Mouse (Mus musculus) limb, embryonic 14.5 days (tissue): ENCODE measurements around the gene Atxn7l3. TPM values are rescaled to one million over a fixed set of nuclear protein-coding genes. Genes with fewer than 3 reads are reported as not detected.

Source experiments
- ATAC-seq: fragments of 200-750 bp; cut with Nextera tagmentation; 2 replicates; pipeline ENCODE4 v1.8.0; 2017; ENCODE audit warnings: low read depth, moderate number of reproducible peaks, moderate TSS enrichment; ENCODE audit not compliant: low FRiP score
- DNase-seq: peaks from one replicate; pipeline ENCODE4 v3.0.0-alpha.2; 2015; ENCODE audit warnings: low spot score
- H3K27ac ChIP-seq: fragments of 300-500 bp; sonication (generic); replicated peaks from 2 replicates; pipeline ENCODE4 v1.5.1; 2014; ENCODE audit warnings: low read depth, mild to moderate bottlenecking, low read length, moderate library complexity, mixed read lengths
- H3K27me3 ChIP-seq: fragments of 300-500 bp; sonication (generic); 2 replicates; pipeline ENCODE4 v1.6.1; 2014; ENCODE audit warnings: low read length, mixed read lengths; ENCODE audit not compliant: control insufficient read depth, insufficient read depth
- H3K36me3 ChIP-seq: fragments of 300-500 bp; sonication (generic); 2 replicates; pipeline ENCODE4 v1.6.1; 2014; ENCODE audit warnings: mild to moderate bottlenecking, low read length, moderate library complexity, mixed read lengths; ENCODE audit not compliant: control insufficient read depth, insufficient read depth
- H3K4me1 ChIP-seq: fragments of 300-500 bp; sonication (generic); 2 replicates; pipeline ENCODE4 v1.6.1; 2014; ENCODE audit warnings: antibody characterized with exemption, low read length, mixed read lengths; ENCODE audit not compliant: control insufficient read depth, insufficient read depth
- H3K4me2 ChIP-seq: fragments of 300-500 bp; sonication (generic); replicated peaks from 2 replicates; pipeline ENCODE4 v1.6.1; 2014; ENCODE audit warnings: low read depth, mild to moderate bottlenecking, low read length, moderate library complexity; ENCODE audit not compliant: severe bottlenecking
- H3K4me3 ChIP-seq: fragments of 300-500 bp; sonication (generic); replicated peaks from 2 replicates; pipeline ENCODE4 v1.5.1; 2014; ENCODE audit warnings: low read length
- H3K9ac ChIP-seq: fragments of 300-500 bp; sonication (generic); 2 replicates; pipeline ENCODE4 v1.6.1; 2014; ENCODE audit warnings: mild to moderate bottlenecking, low read depth, low read length, moderate library complexity; ENCODE audit not compliant: severe bottlenecking
- H3K9me3 ChIP-seq: fragments of 300-500 bp; sonication (generic); 2 replicates; pipeline ENCODE4 v1.6.1; 2016; ENCODE audit warnings: low read length; ENCODE audit not compliant: control insufficient read depth
- POLR2A ChIP-seq: fragments of 200-500 bp; IDR thresholded peaks from 2 replicates; pipeline ENCODE4 v1.8.0; 2012; ENCODE audit warnings: inconsistent platforms, mild to moderate bottlenecking, moderate library complexity, borderline replicate concordance; ENCODE audit not compliant: insufficient read depth, insufficient read length; ENCODE audit errors: extremely low read depth
- WGBS: fragments of 180-500 bp; shearing (Covaris S2); extraction: QIAGEN DNeasy Blood & Tissue Kit; methylation state at CpG from one replicate; pipeline ENCODE4 v1.1.7; 2014; 5-methylcytosine and 5-hydroxymethylcytosine counted together
- polyA plus RNA-seq, 2 experiments: library from polyadenylated mRNA; depleted of rRNA in 1 of 2; stranded (reverse) in 1 of 2; unstranded in 1 of 2; fragments of >200 nt; fragmentation: Nextera tagmentation in 1 of 2; extraction: Ambion mirVana in 1 of 2; gene quantifications; 2 replicates each; pipeline versions ENCODE4 v1.2.1 to v1.2.3; 2012 to 2014

Atxn7l3 gene
- polyA plus RNA-seq, 2 experiments, result 21.0 to 72.1 TPM

DNA sequence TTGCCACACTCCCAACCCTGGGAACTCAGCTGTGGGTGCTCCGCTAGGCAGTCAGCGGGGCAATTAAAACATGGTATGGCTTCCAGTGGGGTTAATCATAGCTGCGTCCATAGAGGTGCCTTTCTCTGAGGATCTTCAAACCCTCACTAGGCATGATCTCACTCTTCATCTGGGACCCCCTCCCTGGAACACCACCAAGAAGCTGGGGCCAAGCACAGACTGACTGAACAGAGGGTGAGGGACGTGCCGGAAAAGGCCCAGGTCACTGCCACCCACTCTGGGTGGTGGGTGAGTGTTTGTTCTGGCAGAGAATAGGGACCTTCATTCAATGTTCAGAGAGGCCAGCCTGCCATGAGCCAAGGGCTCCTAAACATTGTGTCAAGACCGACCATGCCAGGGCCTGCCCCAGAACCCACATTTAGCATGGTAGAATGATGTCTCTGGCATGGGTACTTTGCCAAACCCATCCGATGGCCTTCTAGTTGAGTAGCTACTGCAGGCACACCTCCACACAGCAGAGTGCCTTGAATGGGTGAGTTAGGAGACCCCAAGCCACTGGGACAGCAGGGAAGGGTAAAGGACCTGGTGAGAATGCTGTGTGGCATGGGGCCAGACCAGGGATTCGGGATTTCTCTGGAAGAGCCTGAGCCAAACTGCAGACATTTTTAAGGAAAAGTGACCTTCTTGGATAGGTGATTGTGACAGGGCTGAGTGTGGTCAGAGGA lies 29.6 kb downstream of the Atxn7l3 start:
- H3K4me2 ChIP-seq, result no peak overlapping the region
- no peak overlapping the region for H3K27ac ChIP-seq
- ATAC-seq (no peak), DNase-seq (no peak)
- no peaks in the 10 kb centered on the region for H3K27me3 ChIP-seq
- peak overlapping the region; percentile 25; the same call in 1 of the 2 replicates for H3K9ac ChIP-seq
- no peak overlapping the region for H3K4me3 ChIP-seq
- peaks cover 7% of the 10 kb centered on the region; the same call in 1 of the 2 replicates for H3K4me1 ChIP-seq
- H3K9me3 ChIP-seq, result no peaks in the 10 kb centered on the region
- peaks cover 10% of the 10 kb centered on the region; the same call in 1 of the 2 replicates for H3K36me3 ChIP-seq
- no peak for TF ChIP-seq POLR2A
- 82% methylated on average over 8 of the region's 8 CpGs for WGBS

- Histone ChIP-seq H3K4me3 (no peak overlapping the region), H3K9ac (0 out of 2 replicates have a peak overlapping the region, but pooled peaks have one; percentile 6), H3K4me1 (peaks cover 7% of the 10 kb centered on the region; the same call in 1 of the 2 replicates), H3K9me3 (no peaks in the 10 kb centered on the region), H3K27me3 (no peaks in the 10 kb centered on the region), H3K36me3 (peaks cover 10% of the 10 kb centered on the region; the same call in 1 of the 2 replicates), H3K27ac (no peak overlapping the region), H3K4me2 (no peak overlapping the region)
- no peak for DNase-seq
- TF ChIP-seq POLR2A, result no peak
- 57% methylated on average over 12 of the region's 14 CpGs for WGBS
- no peak for ATAC-seq
These were observed 30.6 kb downstream of the Atxn7l3 start for GRCm38 (mm10) chr11:102265816-102266215.

- 96% methylated on average over 7 of the region's 7 CpGs for WGBS
These were observed 33.2 kb downstream of the Atxn7l3 start for GRCm38 (mm10) chr11:102263211-102263610.

DNA sequence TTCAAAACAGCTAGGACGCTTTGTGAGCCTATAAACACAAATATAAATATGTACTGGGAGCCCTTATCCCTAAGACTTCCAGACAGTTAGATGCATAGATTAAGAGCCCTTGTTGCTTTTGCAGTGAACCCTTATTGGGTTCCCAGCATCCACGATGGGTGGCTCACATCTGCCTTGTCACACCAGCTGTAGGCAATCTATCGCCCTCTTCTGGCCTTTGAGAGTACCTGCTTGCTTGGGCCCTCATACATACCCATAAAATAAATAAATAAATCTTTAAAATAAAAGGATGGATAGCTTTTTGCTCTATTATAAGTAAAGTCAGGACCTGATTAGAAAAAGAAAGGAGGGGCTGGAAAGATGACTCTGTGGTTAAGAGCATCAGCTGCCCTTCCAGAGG lies 37.9 kb downstream of the Atxn7l3 start:
- DNase-seq (no peak), ATAC-seq (no peak)
- H3K4me3 ChIP-seq, result no peak overlapping the region
- no peak overlapping the region for H3K27ac ChIP-seq
- TF ChIP-seq POLR2A, result no peak
- H3K9me3 ChIP-seq, result no peaks in the 10 kb centered on the region
- H3K9ac ChIP-seq, result no peak overlapping the region
- peaks cover 8% of the 10 kb centered on the region; the same call in 1 of the 2 replicates for H3K4me1 ChIP-seq
- H3K27me3 ChIP-seq, result no peaks in the 10 kb centered on the region
- H3K4me2 ChIP-seq, result no peak overlapping the region
- WGBS, result 83% methylated on average over 3 of the region's 3 CpGs
- peaks cover 14% of the 10 kb centered on the region; the same call in 1 of the 2 replicates for H3K36me3 ChIP-seq

More at GRCm38 (mm10) chr11:102263211-102263610, 33.2 kb downstream of the Atxn7l3 start:
- Histone ChIP-seq H3K9me3 (no peaks in the 10 kb centered on the region), H3K27ac (no peak overlapping the region), H3K4me1 (peaks cover 7% of the 10 kb centered on the region; the same call in 1 of the 2 replicates), H3K27me3 (no peaks in the 10 kb centered on the region), H3K4me2 (no peak overlapping the region), H3K36me3 (peaks cover 16% of the 10 kb centered on the region; the same call in 1 of the 2 replicates), H3K9ac (no peak overlapping the region), H3K4me3 (no peak overlapping the region)
- no peak for DNase-seq
- no peak for TF ChIP-seq POLR2A
- ATAC-seq, result no peak

GRCm38 (mm10) chr11:102258095-102258494 lies 38.3 kb downstream of the Atxn7l3 start:
- 69% methylated on average over 6 of the region's 6 CpGs for WGBS

More at GRCm38 (mm10) chr11:102258095-102258494, 38.3 kb downstream of the Atxn7l3 start:
- no peak overlapping the region for H3K4me2 ChIP-seq
- peaks cover 8% of the 10 kb centered on the region; the same call in 1 of the 2 replicates for H3K4me1 ChIP-seq
- ATAC-seq, result no peak
- H3K36me3 ChIP-seq, result peaks cover 12% of the 10 kb centered on the region; the same call in 1 of the 2 replicates
- no peak overlapping the region for H3K4me3 ChIP-seq
- no peak overlapping the region for H3K9ac ChIP-seq
- H3K27me3 ChIP-seq, result no peaks in the 10 kb centered on the region
- no peak for DNase-seq
- no peak for TF ChIP-seq POLR2A
- H3K27ac ChIP-seq, result no peak overlapping the region
- H3K9me3 ChIP-seq, result no peaks in the 10 kb centered on the region
